Mouse (Mus musculus) liver, adult 2 months (tissue): ENCODE measurements at regions not wholly inside any gene's neighbourhood (a gene's known extent, or its start where the extent isn't known, plus 50 kb on each side); places are given as distances from the start of the nearest gene placed in this dataset.

Source experiments
- CTCF ChIP-seq: fragments of 200-500 bp; IDR thresholded peaks from 2 replicates; pipeline ENCODE4 v1.5.1; 2011; ENCODE audit warnings: low read depth, low read length, control low read depth
- POLR2A ChIP-seq: fragments of 200-500 bp; IDR thresholded peaks from 2 replicates; pipeline ENCODE4 v1.6.1; 2011; ENCODE audit warnings: low read length, control low read depth; ENCODE audit not compliant: insufficient read depth; ENCODE audit errors: extremely low read depth

GRCm38 (mm10) chr3:148202148-148202547 lies 788.2 kb downstream of the Adgrl2 start:
- no peak for TF ChIP-seq POLR2A
- no peak for TF ChIP-seq CTCF
